Mouse (Mus musculus) erythroblast, embryonic 14.5 days (primary cell): ENCODE data around the gene Engase.

Source experiments
- GATA1 ChIP-seq: IDR thresholded peaks from 2 replicates; pipeline ENCODE4 v1.6.1; 2012; ENCODE audit warnings: low read length, inconsistent platforms, mixed read lengths
- TAL1 ChIP-seq: IDR thresholded peaks from 3 replicates; pipeline ENCODE4 v1.6.1; 2012; ENCODE audit warnings: low read length, inconsistent platforms, mixed read lengths

DNA sequence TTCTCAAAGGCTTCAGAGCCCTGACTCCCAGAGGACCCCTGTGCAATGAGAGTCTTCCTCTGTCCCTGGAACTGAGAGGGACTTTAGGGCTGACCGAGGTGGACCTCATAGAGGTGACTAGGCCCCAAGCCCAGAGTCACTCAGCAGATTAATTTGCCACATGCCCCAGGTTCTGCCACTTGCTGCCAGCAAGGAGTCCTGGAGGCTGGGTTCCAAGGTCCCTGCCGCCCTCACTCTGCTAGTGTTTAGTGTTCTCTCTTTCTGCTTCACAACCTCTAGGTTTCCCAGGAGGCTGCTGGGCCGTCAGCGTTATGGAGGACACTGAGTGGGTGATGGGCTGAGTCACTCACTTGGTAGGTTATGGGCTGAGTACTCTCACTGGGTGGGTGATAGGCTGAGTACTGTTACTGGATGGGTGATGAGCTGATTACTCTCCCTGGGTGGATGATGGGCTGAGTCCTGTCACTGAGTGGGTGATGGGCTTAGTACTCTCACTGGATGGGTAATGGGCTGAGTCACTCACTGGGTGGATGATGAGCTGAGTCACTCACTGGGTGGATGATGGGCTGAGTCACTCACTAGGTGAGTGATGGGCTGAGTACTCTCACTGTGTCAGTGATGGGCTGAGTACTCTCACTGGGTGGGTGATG, 47.0 kb downstream of the Engase start:
- no peak for TF ChIP-seq TAL1
- TF ChIP-seq GATA1: no peak
